Mouse (Mus musculus): ENCODE results near the gene Fancd2os. TPM values are rescaled to one million over a fixed set of nuclear protein-coding genes. Genes with fewer than 3 reads are reported as not detected.

The Fancd2os gene
- polyA plus RNA-seq (2014; fragmentation: Nextera tagmentation; extraction: Ambion mirVana): 0.28 and 0.82 TPM in 2 replicates

GRCm38 (mm10) chr6:113600543-113601139 lies at the start of gene Fancd2os:
Gene Fancd2os (minus strand): TSS chr6:113600715.
- ATAC-seq (ENCODE audit: insufficient number of reproducible peaks, insufficient read depth, low FRiP score, low read depth): no peak

DNA sequence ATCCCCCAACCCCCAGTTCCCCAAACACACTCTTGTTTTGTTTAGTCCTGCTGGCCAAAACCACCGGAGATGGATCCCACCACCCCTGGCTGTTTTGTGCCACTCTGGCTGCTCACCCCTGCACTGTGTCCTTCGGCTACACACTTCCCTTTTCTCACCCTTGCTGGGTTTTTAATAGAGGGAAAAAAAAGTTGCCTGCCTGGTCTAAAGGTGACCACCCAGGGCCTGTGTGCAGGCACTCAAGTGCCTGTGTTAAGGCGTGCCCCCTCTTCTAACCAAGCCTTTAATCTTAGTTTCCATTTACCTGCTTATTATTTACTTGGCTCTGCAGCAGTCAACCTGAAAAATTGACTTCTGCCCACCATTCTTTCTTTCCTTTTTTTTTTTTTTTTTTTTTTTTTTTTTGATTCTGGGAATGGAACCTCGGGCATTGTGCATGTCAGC lies 49.7 kb upstream of the Fancd2os start:
- no peak overlapping the region for H3K4me3 ChIP-seq (ENCODE audit: low read depth, low read length)
- no peak overlapping the region for H3K9ac ChIP-seq (replicated peaks; ENCODE audit: low read depth, low read length)
- no peak overlapping the region for H3K4me2 ChIP-seq (replicated peaks; ENCODE audit: low read depth, low read length)
- no peaks in the 10 kb centered on the region for H3K36me3 ChIP-seq (ENCODE audit: control insufficient read depth, insufficient read depth, low read length)
- H3K27ac ChIP-seq (ENCODE audit: low read length): 0 out of 2 replicates have a peak overlapping the region, but pooled peaks have one; percentile 10
- H3K4me1 ChIP-seq (ENCODE audit: control insufficient read depth, insufficient read depth, low read length): no peaks in the 10 kb centered on the region
- no peaks in the 10 kb centered on the region for H3K27me3 ChIP-seq (ENCODE audit: control insufficient read depth, insufficient read depth, low read length)
- H3K9me3 ChIP-seq (ENCODE audit: control insufficient read depth, low read depth, low read length): no peaks in the 10 kb centered on the region
- WGBS: 55% methylated on average over 4 of the region's 4 CpGs
- no peak for ATAC-seq (ENCODE audit: insufficient number of reproducible peaks, insufficient read depth, low FRiP score, low read depth)

More at GRCm38 (mm10) chr6:113600543-113601139, at the start of gene Fancd2os:
- H3K9me3 ChIP-seq (ENCODE audit: control insufficient read depth, low read depth, low read length): no peaks in the 10 kb centered on the region
- H3K36me3 ChIP-seq (ENCODE audit: control insufficient read depth, insufficient read depth, low read length): no peaks in the 10 kb centered on the region; the same call in 1 of the 2 replicates
- no peak within 1 kb of the TSS for H3K27ac ChIP-seq (ENCODE audit: low read length)
- no peak within 1 kb of the TSS for H3K9ac ChIP-seq (replicated peaks; ENCODE audit: low read depth, low read length)
- 48% methylated on average over 23 of the region's 23 CpGs for WGBS
- H3K4me3 ChIP-seq (ENCODE audit: low read depth, low read length): no peak within 1 kb of the TSS
- H3K27me3 ChIP-seq (ENCODE audit: control insufficient read depth, insufficient read depth, low read length): no peaks in the 10 kb centered on the region
- H3K4me2 ChIP-seq (replicated peaks; ENCODE audit: low read depth, low read length): 0 out of 2 replicates have a peak within 1 kb of the TSS, but pooled peaks have one; percentile 7
- H3K4me1 ChIP-seq (ENCODE audit: control insufficient read depth, insufficient read depth, low read length): peaks cover 8% of the 10 kb centered on the region

DNA sequence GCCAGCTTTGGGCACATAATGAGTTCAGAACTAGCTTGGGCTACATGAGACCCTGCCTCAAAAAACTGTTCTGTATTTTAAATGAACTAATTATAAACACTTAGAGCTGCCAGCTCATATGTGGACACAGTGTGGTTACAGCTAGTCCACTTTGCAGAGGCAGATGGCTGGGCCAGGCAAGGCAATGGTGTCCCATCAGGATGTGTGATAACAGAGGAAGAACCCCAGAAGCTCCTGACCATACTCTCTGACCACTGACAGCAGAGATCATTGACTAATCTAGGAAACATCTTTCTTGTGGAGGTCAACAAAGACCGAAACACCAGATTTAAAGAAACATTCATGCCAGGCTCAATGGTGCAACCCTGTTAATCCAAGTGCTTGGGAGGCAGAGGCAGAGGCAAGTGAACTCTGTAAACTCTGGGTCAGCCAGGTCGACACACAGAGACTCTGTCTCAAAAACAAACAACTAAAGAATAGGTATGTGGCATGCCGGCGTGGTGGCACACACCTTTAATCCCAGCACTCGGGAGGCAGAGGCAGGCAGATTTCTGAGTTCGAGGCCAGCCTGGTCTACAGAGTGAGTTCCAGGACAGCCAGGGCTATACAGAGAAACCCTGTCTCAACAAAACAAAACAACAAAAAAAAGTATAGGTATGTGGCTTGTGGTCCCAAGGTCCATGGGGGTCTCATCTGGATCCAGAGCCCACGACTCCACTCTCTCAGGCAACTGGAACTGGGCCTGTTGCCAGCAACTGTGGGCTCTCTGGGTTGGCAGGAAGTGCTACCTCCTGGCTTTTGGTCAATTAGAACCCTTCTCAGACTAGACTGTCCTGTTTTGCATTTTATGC lies 49.1 kb upstream of the Fancd2os start:
- H3K27me3 ChIP-seq (ENCODE audit: control insufficient read depth, insufficient read depth, low read length): no peaks in the 10 kb centered on the region
- H3K4me1 ChIP-seq (ENCODE audit: control insufficient read depth, insufficient read depth, low read length): no peaks in the 10 kb centered on the region
- no peak overlapping the region for H3K4me2 ChIP-seq (replicated peaks; ENCODE audit: low read depth, low read length)
- no peak for ATAC-seq (ENCODE audit: insufficient number of reproducible peaks, insufficient read depth, low FRiP score, low read depth)
- no peaks in the 10 kb centered on the region for H3K36me3 ChIP-seq (ENCODE audit: control insufficient read depth, insufficient read depth, low read length)
- no peak overlapping the region for H3K4me3 ChIP-seq (ENCODE audit: low read depth, low read length)
- WGBS: 85% methylated on average over 7 of the region's 7 CpGs
- no peaks in the 10 kb centered on the region for H3K9me3 ChIP-seq (ENCODE audit: control insufficient read depth, low read depth, low read length)
- H3K27ac ChIP-seq (ENCODE audit: low read length): 0 out of 2 replicates have a peak overlapping the region, but pooled peaks have one; percentile 10
- no peak overlapping the region for H3K9ac ChIP-seq (replicated peaks; ENCODE audit: low read depth, low read length)

DNA sequence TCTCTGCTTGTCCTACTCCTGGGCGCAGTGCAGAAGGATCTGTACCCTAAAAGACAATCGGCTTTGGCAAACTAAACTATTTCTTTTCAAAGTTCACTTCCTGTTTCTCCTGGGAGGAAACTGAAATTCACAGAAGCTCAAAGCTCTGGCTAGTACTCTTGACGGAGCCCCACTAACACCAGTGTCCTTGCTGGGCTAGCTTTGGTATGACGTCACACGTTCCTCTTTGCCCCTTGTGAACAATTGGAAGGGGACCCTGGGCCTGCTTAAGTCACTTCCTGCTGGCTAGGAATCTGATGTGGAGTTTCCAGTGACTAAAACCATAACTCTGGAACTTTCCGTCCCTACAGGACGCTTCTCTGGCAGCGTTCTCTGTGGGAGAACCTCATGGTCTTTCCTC lies 44.3 kb upstream of the Fancd2os start:
- H3K27ac ChIP-seq (ENCODE audit: low read length): no peak overlapping the region; the same call in 1 of the 2 replicates
- no peaks in the 10 kb centered on the region for H3K4me1 ChIP-seq (ENCODE audit: control insufficient read depth, insufficient read depth, low read length)

DNA sequence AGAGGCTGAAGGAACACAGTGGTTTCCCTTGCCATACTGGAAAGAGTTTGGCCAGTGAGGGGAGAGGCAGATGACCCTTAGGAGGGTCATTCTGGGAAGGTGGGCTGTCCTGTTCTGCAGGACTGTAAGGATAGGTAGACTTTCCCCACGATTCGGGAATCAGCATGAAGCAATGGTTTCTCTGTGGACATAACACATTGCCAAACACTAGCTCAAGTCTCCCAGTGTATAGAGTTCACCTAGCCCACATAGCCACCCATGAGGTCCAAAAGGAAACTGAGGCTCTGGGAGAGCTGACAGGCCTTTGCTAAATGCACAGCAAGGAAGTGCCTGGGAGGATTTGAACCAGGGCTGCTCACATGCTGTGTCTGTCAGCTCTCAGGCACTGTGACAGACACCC lies 43.5 kb upstream of the Fancd2os start:
- no peak for ATAC-seq (ENCODE audit: insufficient number of reproducible peaks, insufficient read depth, low FRiP score, low read depth)
- no peaks in the 10 kb centered on the region for H3K4me1 ChIP-seq (ENCODE audit: control insufficient read depth, insufficient read depth, low read length)
- H3K27ac ChIP-seq (ENCODE audit: low read length): peak overlapping the region; percentile 15; the same call in 1 of the 2 replicates

More for the DNA sequence above, 44.3 kb upstream of the Fancd2os start:
- no peak for ATAC-seq (ENCODE audit: insufficient number of reproducible peaks, insufficient read depth, low FRiP score, low read depth)
- no peaks in the 10 kb centered on the region for H3K9me3 ChIP-seq (ENCODE audit: control insufficient read depth, low read depth, low read length)
- no peaks in the 10 kb centered on the region for H3K27me3 ChIP-seq (ENCODE audit: control insufficient read depth, insufficient read depth, low read length)
- no peak overlapping the region for H3K4me2 ChIP-seq (replicated peaks; ENCODE audit: low read depth, low read length)
- no peaks in the 10 kb centered on the region for H3K36me3 ChIP-seq (ENCODE audit: control insufficient read depth, insufficient read depth, low read length)
- no peak overlapping the region for H3K4me3 ChIP-seq (ENCODE audit: low read depth, low read length)
- 74% methylated on average over 8 of the region's 8 CpGs for WGBS
- H3K9ac ChIP-seq (replicated peaks; ENCODE audit: low read depth, low read length): no peak overlapping the region

GRCm38 (mm10) chr6:113643021-113643420 lies 42.5 kb upstream of the Fancd2os start:
- Histone ChIP-seq H3K9ac (replicated peaks; ENCODE audit: low read depth, low read length) (no peak overlapping the region), H3K4me3 (ENCODE audit: low read depth, low read length) (no peak overlapping the region), H3K4me1 (ENCODE audit: control insufficient read depth, insufficient read depth, low read length) (0 out of 2 replicates have a peak, but pooled peaks cover 3% of the 10 kb centered on the region), H3K27me3 (ENCODE audit: control insufficient read depth, insufficient read depth, low read length) (no peaks in the 10 kb centered on the region), H3K27ac (ENCODE audit: low read length) (no peak overlapping the region), H3K36me3 (ENCODE audit: control insufficient read depth, insufficient read depth, low read length) (no peaks in the 10 kb centered on the region), H3K9me3 (ENCODE audit: control insufficient read depth, low read depth, low read length) (no peaks in the 10 kb centered on the region), H3K4me2 (replicated peaks; ENCODE audit: low read depth, low read length) (no peak overlapping the region)
- 74% methylated on average over 4 of the region's 4 CpGs for WGBS
- ATAC-seq (ENCODE audit: insufficient number of reproducible peaks, insufficient read depth, low FRiP score, low read depth): no peak

More for the DNA sequence above, 43.5 kb upstream of the Fancd2os start:
- 92% methylated on average over 2 of the region's 2 CpGs for WGBS
- Histone ChIP-seq H3K9ac (replicated peaks; ENCODE audit: low read depth, low read length) (no peak overlapping the region), H3K9me3 (ENCODE audit: control insufficient read depth, low read depth, low read length) (no peaks in the 10 kb centered on the region), H3K4me2 (replicated peaks; ENCODE audit: low read depth, low read length) (no peak overlapping the region), H3K36me3 (ENCODE audit: control insufficient read depth, insufficient read depth, low read length) (no peaks in the 10 kb centered on the region), H3K27me3 (ENCODE audit: control insufficient read depth, insufficient read depth, low read length) (no peaks in the 10 kb centered on the region), H3K4me3 (ENCODE audit: low read depth, low read length) (no peak overlapping the region)

- Histone ChIP-seq H3K9me3 (ENCODE audit: control insufficient read depth, low read depth, low read length) (no peaks in the 10 kb centered on the region), H3K36me3 (ENCODE audit: control insufficient read depth, insufficient read depth, low read length) (no peaks in the 10 kb centered on the region), H3K27ac (ENCODE audit: low read length) (no peak overlapping the region), H3K4me3 (ENCODE audit: low read depth, low read length) (no peak overlapping the region), H3K4me2 (replicated peaks; ENCODE audit: low read depth, low read length) (no peak overlapping the region), H3K4me1 (ENCODE audit: control insufficient read depth, insufficient read depth, low read length) (0 out of 2 replicates have a peak, but pooled peaks cover 3% of the 10 kb centered on the region), H3K9ac (replicated peaks; ENCODE audit: low read depth, low read length) (no peak overlapping the region), H3K27me3 (ENCODE audit: control insufficient read depth, insufficient read depth, low read length) (no peaks in the 10 kb centered on the region)
- 80% methylated on average over 8 of the region's 8 CpGs for WGBS
- no peak for ATAC-seq (ENCODE audit: insufficient number of reproducible peaks, insufficient read depth, low FRiP score, low read depth)
Measured at GRCm38 (mm10) chr6:113642605-113643004, 42.1 kb upstream of the Fancd2os start.

- Histone ChIP-seq H3K4me3 (ENCODE audit: low read depth, low read length) (no peak overlapping the region), H3K27me3 (ENCODE audit: control insufficient read depth, insufficient read depth, low read length) (no peaks in the 10 kb centered on the region), H3K36me3 (ENCODE audit: control insufficient read depth, insufficient read depth, low read length) (no peaks in the 10 kb centered on the region), H3K9me3 (ENCODE audit: control insufficient read depth, low read depth, low read length) (no peaks in the 10 kb centered on the region), H3K4me2 (replicated peaks; ENCODE audit: low read depth, low read length) (no peak overlapping the region), H3K4me1 (ENCODE audit: control insufficient read depth, insufficient read depth, low read length) (0 out of 2 replicates have a peak, but pooled peaks cover 3% of the 10 kb centered on the region), H3K27ac (ENCODE audit: low read length) (no peak overlapping the region), H3K9ac (replicated peaks; ENCODE audit: low read depth, low read length) (no peak overlapping the region)
- ATAC-seq (ENCODE audit: insufficient number of reproducible peaks, insufficient read depth, low FRiP score, low read depth): no peak
- WGBS: 83% methylated on average over 4 of the region's 4 CpGs
Measured at GRCm38 (mm10) chr6:113639201-113639600, 38.7 kb upstream of the Fancd2os start.

Data from stomach, embryonic 14.5 days (tissue).